Mouse (Mus musculus): Measurements from ENCODE around the gene Vps13c. TPM values are rescaled to one million over a fixed set of nuclear protein-coding genes. Genes with fewer than 3 reads are reported as not detected.
A peak's percentile ranks its signal among the peaks of the same experiment; 100 is the strongest.

Gene Vps13c
- polyA plus RNA-seq, 1 experiment = 34.2 TPM

GRCm38 (mm10) chr9:67813665-67814337 lies 26.4 kb upstream of the Vps13c start:
- H3K4me3 ChIP-seq (ENCODE audit: low read depth, low read length) = no peak overlapping the region
- H3K27me3 ChIP-seq (ENCODE audit: control insufficient read depth, insufficient read depth, low read length, poor library complexity, severe bottlenecking) = no peaks in the 10 kb centered on the region
- H3K4me1 ChIP-seq (ENCODE audit: control insufficient read depth, insufficient read depth, low read length) = peaks cover 1% of the 10 kb centered on the region
- no peak overlapping the region for H3K9ac ChIP-seq (ENCODE audit: low read depth, poor library complexity, severe bottlenecking)
- H3K27ac ChIP-seq (ENCODE audit: insufficient read depth, low read length) = no peak overlapping the region
- H3K9me3 ChIP-seq (replicated peaks; ENCODE audit: control insufficient read depth, insufficient read depth, low read length, poor library complexity, severe bottlenecking) = no peaks in the 10 kb centered on the region
- no peaks in the 10 kb centered on the region for H3K36me3 ChIP-seq (ENCODE audit: control insufficient read depth, insufficient read depth, low read length, poor library complexity, severe bottlenecking)
- no peak for TF ChIP-seq POLR2A (IDR thresholded peaks at IDR 0.05; ENCODE audit: insufficient read depth, low read length)

GRCm38 (mm10) chr9:67816172-67816928 lies 23.8 kb upstream of the Vps13c start:
- TF ChIP-seq EP300 (IDR thresholded peaks at IDR 0.05; ENCODE audit: insufficient read depth, low read depth, low read length) (no peak), CTCF (IDR thresholded peaks at IDR 0.05; ENCODE audit: low read depth, low read length) (no peak), POLR2A (IDR thresholded peaks at IDR 0.05; ENCODE audit: insufficient read depth, low read length) (no peak)

GRCm38 (mm10) chr9:67817898-67818667 lies 22.1 kb upstream of the Vps13c start:
- Histone ChIP-seq H3K9me3 (replicated peaks; ENCODE audit: control insufficient read depth, insufficient read depth, low read length, poor library complexity, severe bottlenecking) (no peaks in the 10 kb centered on the region), H3K27me3 (ENCODE audit: control insufficient read depth, insufficient read depth, low read length, poor library complexity, severe bottlenecking) (no peaks in the 10 kb centered on the region), H3K27ac (ENCODE audit: insufficient read depth, low read length) (no peak overlapping the region), H3K9ac (ENCODE audit: low read depth, poor library complexity, severe bottlenecking) (no peak overlapping the region), H3K4me1 (ENCODE audit: control insufficient read depth, insufficient read depth, low read length) (peaks cover 1% of the 10 kb centered on the region), H3K4me3 (ENCODE audit: low read depth, low read length) (no peak overlapping the region), H3K36me3 (ENCODE audit: control insufficient read depth, insufficient read depth, low read length, poor library complexity, severe bottlenecking) (no peaks in the 10 kb centered on the region)
- TF ChIP-seq CTCF (IDR thresholded peaks at IDR 0.05; ENCODE audit: low read depth, low read length) = no peak
- TF ChIP-seq POLR2A (IDR thresholded peaks at IDR 0.05; ENCODE audit: insufficient read depth, low read length) = no peak
- TF ChIP-seq EP300 (IDR thresholded peaks at IDR 0.05; ENCODE audit: insufficient read depth, low read depth, low read length) = no peak

More at GRCm38 (mm10) chr9:67816172-67816928, 23.8 kb upstream of the Vps13c start:
- no peak overlapping the region for H3K4me3 ChIP-seq (ENCODE audit: low read depth, low read length)
- H3K4me1 ChIP-seq (ENCODE audit: control insufficient read depth, insufficient read depth, low read length) = peaks cover 1% of the 10 kb centered on the region
- H3K36me3 ChIP-seq (ENCODE audit: control insufficient read depth, insufficient read depth, low read length, poor library complexity, severe bottlenecking) = no peaks in the 10 kb centered on the region
- H3K9ac ChIP-seq (ENCODE audit: low read depth, poor library complexity, severe bottlenecking) = no peak overlapping the region
- H3K27ac ChIP-seq (ENCODE audit: insufficient read depth, low read length) = no peak overlapping the region
- no peaks in the 10 kb centered on the region for H3K27me3 ChIP-seq (ENCODE audit: control insufficient read depth, insufficient read depth, low read length, poor library complexity, severe bottlenecking)
- H3K9me3 ChIP-seq (replicated peaks; ENCODE audit: control insufficient read depth, insufficient read depth, low read length, poor library complexity, severe bottlenecking) = no peaks in the 10 kb centered on the region

GRCm38 (mm10) chr9:67818668-67818950 lies 21.6 kb upstream of the Vps13c start:
- H3K27me3 ChIP-seq (ENCODE audit: control insufficient read depth, insufficient read depth, low read length, poor library complexity, severe bottlenecking) = no peaks in the 10 kb centered on the region
- H3K27ac ChIP-seq (ENCODE audit: insufficient read depth, low read length) = no peak overlapping the region
- no peaks in the 10 kb centered on the region for H3K36me3 ChIP-seq (ENCODE audit: control insufficient read depth, insufficient read depth, low read length, poor library complexity, severe bottlenecking)
- no peak overlapping the region for H3K9ac ChIP-seq (ENCODE audit: low read depth, poor library complexity, severe bottlenecking)
- no peak overlapping the region for H3K4me3 ChIP-seq (ENCODE audit: low read depth, low read length)
- no peak for TF ChIP-seq EP300 (IDR thresholded peaks at IDR 0.05; ENCODE audit: insufficient read depth, low read depth, low read length)
- no peaks in the 10 kb centered on the region for H3K9me3 ChIP-seq (replicated peaks; ENCODE audit: control insufficient read depth, insufficient read depth, low read length, poor library complexity, severe bottlenecking)
- H3K4me1 ChIP-seq (ENCODE audit: control insufficient read depth, insufficient read depth, low read length) = peaks cover 1% of the 10 kb centered on the region

GRCm38 (mm10) chr9:67823131-67823530 lies 17.1 kb upstream of the Vps13c start:
- Histone ChIP-seq H3K4me3 (ENCODE audit: low read depth, low read length) (no peak overlapping the region), H3K27me3 (ENCODE audit: control insufficient read depth, insufficient read depth, low read length, poor library complexity, severe bottlenecking) (no peaks in the 10 kb centered on the region), H3K27ac (ENCODE audit: insufficient read depth, low read length) (no peak overlapping the region), H3K36me3 (ENCODE audit: control insufficient read depth, insufficient read depth, low read length, poor library complexity, severe bottlenecking) (no peaks in the 10 kb centered on the region), H3K4me1 (ENCODE audit: control insufficient read depth, insufficient read depth, low read length) (peaks cover 1% of the 10 kb centered on the region), H3K9me3 (replicated peaks; ENCODE audit: control insufficient read depth, insufficient read depth, low read length, poor library complexity, severe bottlenecking) (no peaks in the 10 kb centered on the region), H3K9ac (ENCODE audit: low read depth, poor library complexity, severe bottlenecking) (no peak overlapping the region)
- TF ChIP-seq CTCF (IDR thresholded peaks at IDR 0.05; ENCODE audit: low read depth, low read length) = no peak
- no peak for TF ChIP-seq EP300 (IDR thresholded peaks at IDR 0.05; ENCODE audit: insufficient read depth, low read depth, low read length)
- no peak for TF ChIP-seq POLR2A (IDR thresholded peaks at IDR 0.05; ENCODE audit: insufficient read depth, low read length)

- no peak overlapping the region for H3K27ac ChIP-seq (ENCODE audit: insufficient read depth, low read length)
- H3K9ac ChIP-seq (ENCODE audit: low read depth, poor library complexity, severe bottlenecking) = no peak overlapping the region
- TF ChIP-seq CTCF (IDR thresholded peaks at IDR 0.05; ENCODE audit: low read depth, low read length) (peak; percentile 29), POLR2A (IDR thresholded peaks at IDR 0.05; ENCODE audit: insufficient read depth, low read length) (no peak), EP300 (IDR thresholded peaks at IDR 0.05; ENCODE audit: insufficient read depth, low read depth, low read length) (no peak)
- no peak overlapping the region for H3K4me3 ChIP-seq (ENCODE audit: low read depth, low read length)
- H3K9me3 ChIP-seq (replicated peaks; ENCODE audit: control insufficient read depth, insufficient read depth, low read length, poor library complexity, severe bottlenecking) = no peaks in the 10 kb centered on the region
- no peaks in the 10 kb centered on the region for H3K4me1 ChIP-seq (ENCODE audit: control insufficient read depth, insufficient read depth, low read length)
- H3K27me3 ChIP-seq (ENCODE audit: control insufficient read depth, insufficient read depth, low read length, poor library complexity, severe bottlenecking) = no peaks in the 10 kb centered on the region; the same call in 1 of the 2 replicates
- no peaks in the 10 kb centered on the region for H3K36me3 ChIP-seq (ENCODE audit: control insufficient read depth, insufficient read depth, low read length, poor library complexity, severe bottlenecking)
Observed at GRCm38 (mm10) chr9:67825527-67825926, 14.7 kb upstream of the Vps13c start.
